Mouse (Mus musculus): ENCODE data around the gene Dicer1.

The Dicer1 gene

DNA sequence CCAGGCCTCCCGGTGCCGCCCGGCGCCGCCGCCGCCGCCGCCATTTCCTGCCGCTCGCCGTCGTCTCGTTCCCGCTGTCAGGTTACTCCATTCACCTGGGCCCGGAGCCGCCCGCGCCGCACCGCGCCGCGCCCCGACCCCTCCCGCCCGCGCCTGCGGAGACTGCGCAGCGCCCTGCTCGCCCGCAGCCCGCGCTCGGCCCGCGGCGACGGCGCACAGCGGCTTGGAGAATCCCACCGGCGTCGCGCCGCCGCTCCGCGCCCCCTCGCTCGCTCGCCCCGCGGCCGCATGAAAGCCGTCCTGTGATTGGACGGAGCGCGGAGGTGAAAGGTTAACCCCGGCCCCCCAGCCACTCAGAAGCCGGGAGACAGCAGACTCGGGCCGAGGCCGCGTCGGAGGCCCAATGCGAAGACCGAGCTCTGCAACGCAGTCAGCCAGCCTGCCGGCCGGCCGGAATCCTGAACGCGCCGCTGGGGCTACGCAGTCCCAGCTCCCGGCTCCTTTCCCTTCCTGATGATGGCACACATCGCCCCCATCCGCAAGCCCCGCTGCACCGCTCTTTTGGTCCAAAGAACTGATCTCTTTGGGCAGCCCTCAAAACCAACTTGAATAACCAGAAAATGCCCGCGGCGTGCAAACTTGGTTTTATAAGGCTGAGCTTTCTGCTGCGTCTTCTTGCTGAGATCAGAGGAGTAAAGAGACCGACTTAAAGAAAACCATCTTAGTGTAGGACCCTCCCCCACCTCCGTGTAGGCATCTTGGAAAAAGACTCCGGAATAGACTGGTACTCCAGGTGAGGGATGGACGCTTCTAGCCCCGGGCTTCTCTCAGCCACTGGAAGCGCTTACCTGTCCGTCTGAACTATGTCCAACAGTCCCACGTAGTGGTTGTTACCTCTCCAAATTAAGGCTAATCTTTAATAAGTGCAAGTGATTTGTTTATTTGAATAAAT, at the start of gene Dicer1:
TSS of gene Dicer1 (minus strand) at position 139 of the 952 bp plus-strand sequence.
- peak; percentile 93 to 98 for DNase-seq

- no peak for DNase-seq
These were observed 47.6 kb upstream of the Dicer1 start for GRCm38 (mm10) chr12:104799365-104799764.

DNA sequence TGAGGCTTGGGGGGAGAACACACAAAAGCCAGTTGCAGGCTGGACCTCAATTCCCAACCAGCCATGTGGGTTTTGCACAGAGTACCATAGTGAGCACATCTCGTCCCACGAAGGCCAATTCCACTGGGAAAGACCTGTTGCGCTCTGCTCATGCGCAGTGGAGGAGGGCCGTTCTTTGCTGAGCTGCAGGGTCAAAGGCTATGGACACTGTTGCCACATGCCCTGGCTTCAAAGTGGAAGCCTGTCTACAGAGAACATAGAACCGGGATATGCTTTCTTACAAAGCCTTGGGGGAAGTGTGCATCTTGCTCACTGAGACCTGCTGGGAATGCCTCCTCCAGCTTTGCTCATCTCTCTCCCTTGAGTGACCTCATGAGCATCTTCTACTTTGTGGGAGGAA, 46.2 kb upstream of the Dicer1 start:
- no peak for DNase-seq

DNA sequence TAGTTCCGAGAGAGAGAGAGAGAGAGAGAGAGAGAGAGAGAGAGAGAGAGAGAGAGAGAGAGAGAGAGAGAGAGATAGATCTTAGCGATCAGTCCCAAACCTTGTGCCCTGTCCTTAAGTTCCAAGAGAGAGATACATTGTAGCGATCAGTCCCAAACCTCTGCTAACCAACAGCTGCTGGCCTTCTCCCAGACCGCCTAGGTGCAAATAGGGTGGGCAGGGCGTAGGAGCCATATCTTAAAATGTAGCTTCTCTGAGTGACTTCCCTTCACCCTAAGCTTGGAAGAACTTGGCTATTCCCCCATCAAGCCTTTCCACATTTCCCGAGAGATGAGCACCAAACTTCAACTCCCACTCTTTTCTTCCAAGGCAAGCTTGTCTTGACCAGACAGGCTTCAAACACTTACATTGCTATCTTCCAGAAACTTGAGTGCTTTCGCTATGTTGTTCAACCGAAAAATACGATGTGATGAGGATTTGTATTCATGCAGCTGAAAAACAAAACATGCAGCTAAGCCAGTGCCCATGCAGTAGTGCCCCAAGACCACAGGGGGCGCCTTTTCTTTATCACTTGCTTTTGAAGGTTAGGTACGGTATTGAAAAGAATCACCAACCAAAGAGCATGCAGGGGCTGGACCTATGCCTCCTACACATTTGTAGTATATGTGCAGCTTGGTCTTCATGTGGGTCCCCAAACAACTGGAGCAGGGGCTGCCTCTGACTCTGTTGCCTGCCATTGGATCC, 45.1 kb upstream of the Dicer1 start:
- no peak for DNase-seq

- DNase-seq = no peak
These were observed 43.2 kb upstream of the Dicer1 start for GRCm38 (mm10) chr12:104794957-104795356.

DNA sequence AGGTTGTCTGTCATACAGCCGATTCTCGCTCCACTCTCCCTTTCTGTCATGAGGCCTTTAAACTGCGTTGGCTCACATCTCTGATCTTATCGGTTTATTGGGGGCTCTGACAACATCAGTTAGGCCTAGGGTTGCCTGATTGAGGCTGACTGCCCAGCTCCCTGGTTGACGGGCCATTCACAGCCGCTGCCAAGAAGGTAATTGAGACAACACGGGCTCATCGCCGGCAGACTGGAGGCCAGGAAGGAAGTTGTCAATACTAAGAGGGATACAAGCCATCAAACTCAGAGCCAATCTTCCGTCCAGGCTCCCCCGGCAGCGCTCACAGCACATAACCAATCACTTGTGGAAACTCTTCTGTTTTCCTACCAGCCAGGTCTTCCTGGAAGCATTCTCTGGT, 41.7 kb upstream of the Dicer1 start:
- no peak for DNase-seq

DNA sequence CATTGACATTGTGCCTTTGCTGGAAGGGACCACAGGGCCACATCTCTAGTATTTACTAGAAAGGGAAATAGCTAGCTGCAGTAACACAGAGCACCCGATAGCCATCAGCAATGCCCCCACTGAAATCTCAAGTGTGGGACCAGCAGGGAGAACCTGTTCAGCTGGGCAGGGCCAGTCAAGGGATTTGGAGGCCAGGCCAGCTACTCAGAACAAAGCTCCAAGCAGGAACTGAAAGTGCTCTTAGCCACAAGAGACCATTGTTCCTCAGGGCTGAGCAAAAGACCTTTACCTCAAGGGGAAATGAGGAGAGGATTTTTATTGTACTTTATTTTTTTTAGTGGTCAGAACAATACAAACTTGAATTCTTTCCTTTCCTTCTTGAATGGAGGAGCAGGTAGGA, 25.9 kb upstream of the Dicer1 start:
- no peak for DNase-seq

GRCm38 (mm10) chr12:104771941-104772340, 20.2 kb upstream of the Dicer1 start:
- no peak for DNase-seq

- no peak for DNase-seq
These were observed 17.5 kb upstream of the Dicer1 start for GRCm38 (mm10) chr12:104769201-104769785.

DNA sequence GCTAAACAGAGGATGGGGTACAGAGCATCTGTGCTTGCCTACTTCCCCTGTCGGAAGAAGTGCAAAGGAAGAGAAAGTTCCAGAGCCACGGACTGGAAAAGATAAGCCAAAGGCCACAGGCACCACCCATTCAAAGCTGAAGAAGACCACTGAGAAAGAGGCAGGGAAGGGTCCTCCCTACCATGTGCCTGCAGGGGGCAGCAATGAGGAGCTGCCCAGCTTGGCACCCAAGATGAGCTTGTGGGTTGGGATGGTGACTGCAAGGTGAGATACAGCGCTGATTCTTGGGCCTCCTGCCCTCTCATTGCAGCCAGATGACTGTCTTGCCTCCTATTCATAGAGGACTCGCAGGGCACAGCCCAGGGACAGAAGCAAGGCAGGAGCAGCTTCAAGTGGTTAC, 15.4 kb upstream of the Dicer1 start:
- DNase-seq = peak in 1 of 2 experiments; percentile 10

GRCm38 (mm10) chr12:104765761-104766160, 14.0 kb upstream of the Dicer1 start:
- no peak for DNase-seq

DNA sequence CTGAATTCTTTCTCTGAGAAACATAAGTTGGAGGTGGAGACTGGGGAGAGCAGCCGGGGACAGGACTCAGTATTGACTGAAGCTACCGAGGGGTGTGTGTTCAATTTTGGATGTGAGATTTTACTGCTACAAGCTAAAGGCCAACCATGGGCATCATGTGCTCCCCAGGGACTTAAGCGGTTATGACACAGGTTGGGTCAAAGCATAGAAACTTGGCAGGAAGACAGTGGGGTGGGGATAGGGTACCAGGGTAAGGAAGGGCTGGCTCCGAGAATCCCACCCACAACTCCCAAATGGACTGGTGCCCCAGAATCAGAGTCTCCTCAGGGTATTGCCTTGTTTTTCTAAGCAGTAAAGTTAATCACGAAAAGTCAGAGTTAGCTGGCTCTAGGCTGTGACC, 13.4 kb upstream of the Dicer1 start:
- DNase-seq = no peak

- no peak for DNase-seq
These were observed 12.2 kb upstream of the Dicer1 start for GRCm38 (mm10) chr12:104763918-104764317.

DNA sequence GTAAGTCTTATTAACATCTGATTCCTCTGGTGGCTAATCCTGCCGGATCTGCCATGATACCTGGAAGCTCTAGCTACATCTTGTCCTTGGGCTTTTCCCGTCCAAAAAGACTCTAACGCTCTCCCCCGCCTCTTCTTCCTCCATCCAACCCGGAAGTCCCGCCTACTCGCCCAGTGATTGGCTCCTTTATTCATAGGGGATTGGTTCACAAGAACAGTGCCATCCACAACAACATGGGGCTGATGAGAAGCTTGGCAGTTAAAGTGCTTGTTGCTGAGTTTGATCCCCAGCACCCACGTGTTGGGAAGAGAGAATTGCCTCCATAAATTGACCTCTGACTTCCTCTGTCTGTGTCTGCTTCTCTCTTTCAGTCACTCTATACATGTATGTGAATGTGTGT, 9.7 kb upstream of the Dicer1 start:
- DNase-seq = no peak

GRCm38 (mm10) chr12:104758066-104758465, 6.3 kb upstream of the Dicer1 start:
- no peak for DNase-seq

GRCm38 (mm10) chr12:104753686-104754085, 1.9 kb upstream of the Dicer1 start:
- DNase-seq = no peak

DNA sequence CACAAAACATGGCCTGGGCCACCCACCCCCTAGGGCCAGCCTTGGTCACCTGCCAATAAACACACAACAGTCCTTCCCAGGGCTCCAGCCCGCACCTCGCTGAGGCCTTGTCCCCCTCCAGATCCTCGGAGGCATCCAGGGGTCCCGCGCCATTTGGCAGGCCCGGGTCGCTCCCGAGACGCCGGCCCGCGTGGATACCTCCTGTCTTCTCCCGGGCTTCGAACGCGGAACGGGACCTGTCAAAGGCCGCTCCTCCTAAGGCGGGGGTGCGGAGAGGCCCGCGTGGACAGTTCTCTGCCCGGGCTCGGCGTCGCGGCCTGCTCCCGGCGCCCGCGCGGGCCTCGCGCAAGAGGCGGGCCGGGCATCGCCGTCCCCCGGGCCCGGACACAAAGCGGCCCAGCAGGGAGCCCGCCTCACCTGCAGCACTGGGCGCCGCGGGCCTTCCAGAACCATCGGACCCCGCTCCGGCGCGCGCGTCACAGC, 380 bp downstream of the Dicer1 start:
- DNase-seq = no peak

GRCm38 (mm10) chr12:104748946-104749345, 2.8 kb downstream of the Dicer1 start:
- peak in 1 of 2 experiments; percentile 5 for DNase-seq

DNA sequence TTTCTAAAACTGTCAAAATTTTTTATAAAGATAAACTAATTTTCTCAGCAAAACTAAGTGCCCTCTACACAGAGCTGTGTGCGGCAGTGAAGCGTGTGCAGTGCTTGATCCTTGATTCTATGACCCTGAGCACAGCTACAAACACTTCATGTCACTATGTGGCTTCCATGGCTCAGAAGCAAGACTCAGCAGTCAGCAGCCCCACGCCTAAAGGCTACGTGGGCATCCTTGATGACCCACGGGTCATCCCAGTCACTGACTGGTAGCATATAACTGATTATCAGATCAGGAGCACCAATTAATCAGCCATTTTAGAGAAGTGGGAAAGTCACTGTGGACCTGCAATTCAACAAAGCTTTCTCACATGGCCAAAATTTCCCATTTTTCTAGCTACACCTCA, 4.5 kb downstream of the Dicer1 start:
- DNase-seq = no peak

- no peak for DNase-seq
These were observed 5.2 kb downstream of the Dicer1 start for GRCm38 (mm10) chr12:104746601-104747000.

- DNase-seq = no peak
These were observed 8.1 kb downstream of the Dicer1 start for GRCm38 (mm10) chr12:104743687-104744086.

DNA sequence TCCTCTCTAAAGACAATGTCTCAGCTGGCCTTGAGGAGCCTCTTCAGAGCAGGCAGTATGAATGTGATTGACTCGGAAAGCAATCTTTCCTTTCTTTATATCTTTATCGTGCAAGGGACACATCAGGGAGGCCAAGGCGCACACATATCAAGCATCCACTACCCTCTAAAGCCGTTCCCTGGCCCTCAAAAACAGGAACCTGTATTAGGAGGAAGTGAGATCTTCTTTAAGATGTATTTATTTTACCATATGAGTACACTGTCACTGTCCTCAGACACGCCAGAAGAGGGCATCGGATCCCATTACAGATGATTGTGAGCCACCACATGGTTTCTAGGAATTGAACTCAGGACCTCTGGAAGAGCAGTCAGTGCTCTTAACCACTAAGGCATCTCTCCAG, 9.5 kb downstream of the Dicer1 start:
- peak; percentile 9 to 28 for DNase-seq
